Mouse (Mus musculus) left cerebral cortex, adult 9 months (tissue): ENCODE data around the gene Btrc.

Experiments
- DNase-seq, 2 experiments: peaks; one replicate each; pipeline ENCODE4 v3.0.0; 2022; ENCODE audit warnings: low spot score in 2 of 2

Gene Btrc

GRCm38 (mm10) chr19:45428146-45428545 lies 64.6 kb downstream of the Btrc start:
- no peak for DNase-seq

GRCm38 (mm10) chr19:45430971-45431633 lies 67.6 kb downstream of the Btrc start:
- no peak for DNase-seq

- peak; percentile 45 to 79 for DNase-seq
Observed at GRCm38 (mm10) chr19:45432351-45432750, 68.8 kb downstream of the Btrc start.

DNA sequence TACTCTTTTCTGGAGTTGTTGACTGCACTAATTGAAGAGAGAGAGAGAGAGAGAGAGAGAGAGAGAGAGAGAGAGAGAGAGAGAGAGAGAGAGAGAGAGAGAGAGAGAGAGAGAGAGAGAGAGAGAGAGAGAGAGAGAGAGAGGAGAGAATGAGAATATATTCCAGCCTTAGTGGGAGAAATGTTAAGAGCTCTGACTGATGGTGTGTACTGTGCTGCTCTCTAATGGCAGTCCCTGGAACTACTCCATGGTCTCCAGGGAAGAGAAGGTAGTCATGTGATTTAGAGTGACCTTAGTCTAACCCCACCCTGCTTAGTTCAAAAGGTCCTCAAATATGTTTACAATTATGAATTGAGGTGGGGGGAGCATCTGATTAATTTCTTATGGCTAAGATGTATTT lies 72.5 kb downstream of the Btrc start:
- DNase-seq, result peak; percentile 56 to 81

- no peak for DNase-seq
Observed at GRCm38 (mm10) chr19:45437175-45437574, 73.6 kb downstream of the Btrc start.

DNA sequence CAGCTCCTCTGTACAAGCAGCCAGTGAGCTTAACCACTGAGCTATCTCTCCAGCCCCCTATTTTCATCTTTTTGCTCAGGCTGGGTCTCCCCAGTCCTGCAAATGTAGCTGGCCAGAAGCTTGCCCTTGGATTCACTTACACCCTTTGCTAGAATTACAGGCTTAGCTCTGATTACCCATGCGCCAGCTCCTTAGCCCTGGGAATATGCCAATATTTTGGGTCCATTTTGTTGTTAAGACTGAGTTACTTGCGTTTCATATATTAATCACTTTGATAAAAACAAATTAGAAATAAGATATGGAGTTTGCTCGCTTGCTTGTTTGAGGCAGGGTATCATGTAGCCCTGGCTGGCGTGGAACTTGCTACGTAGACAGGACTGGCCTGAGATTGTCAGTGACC lies 74.7 kb downstream of the Btrc start:
- DNase-seq, result no peak

DNA sequence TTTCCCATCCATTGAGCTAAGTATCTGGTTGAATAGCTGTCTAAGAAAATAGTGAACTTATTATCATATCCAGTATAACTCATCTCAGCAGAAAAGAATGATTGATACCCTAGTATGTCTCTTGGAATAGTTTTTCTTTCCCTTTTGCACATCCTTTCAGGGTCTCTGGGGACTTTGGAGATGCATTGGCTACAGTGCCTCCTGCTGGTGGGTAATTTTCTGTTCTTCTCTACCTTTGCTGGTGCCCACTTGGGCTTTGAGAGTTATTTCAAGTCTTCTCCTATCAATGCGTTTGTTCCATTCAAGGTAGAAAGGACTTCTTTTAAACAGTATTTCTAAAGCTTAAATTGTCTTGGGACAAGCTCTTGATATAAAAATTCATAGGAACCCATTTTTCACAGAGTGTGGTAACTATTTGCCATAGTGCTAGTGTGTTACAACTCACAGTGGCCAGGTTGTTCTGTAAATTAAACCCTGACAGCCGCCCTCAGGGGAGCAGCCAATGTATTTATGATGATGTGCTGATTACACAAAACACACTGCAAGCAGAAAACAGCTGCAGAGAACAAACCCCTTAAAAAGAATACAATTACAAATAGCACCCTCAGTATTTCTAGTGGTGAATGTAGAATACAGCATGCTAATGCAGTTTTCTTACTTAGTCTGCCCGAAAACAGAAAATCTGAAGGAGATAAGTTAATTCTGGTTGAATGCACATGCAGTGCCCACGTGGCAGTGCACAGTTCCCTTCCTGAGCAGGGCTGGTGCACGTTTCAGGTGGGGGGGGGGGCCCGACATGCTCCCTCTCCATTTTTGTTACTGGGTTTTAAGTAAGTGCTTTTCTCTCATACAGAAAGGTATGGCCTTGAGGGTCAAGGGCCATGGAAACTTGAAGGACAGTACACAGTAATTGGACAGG lies 75.7 kb downstream of the Btrc start:
- DNase-seq, result no peak

GRCm38 (mm10) chr19:45440554-45441175 lies 77.1 kb downstream of the Btrc start:
- no peak for DNase-seq

DNA sequence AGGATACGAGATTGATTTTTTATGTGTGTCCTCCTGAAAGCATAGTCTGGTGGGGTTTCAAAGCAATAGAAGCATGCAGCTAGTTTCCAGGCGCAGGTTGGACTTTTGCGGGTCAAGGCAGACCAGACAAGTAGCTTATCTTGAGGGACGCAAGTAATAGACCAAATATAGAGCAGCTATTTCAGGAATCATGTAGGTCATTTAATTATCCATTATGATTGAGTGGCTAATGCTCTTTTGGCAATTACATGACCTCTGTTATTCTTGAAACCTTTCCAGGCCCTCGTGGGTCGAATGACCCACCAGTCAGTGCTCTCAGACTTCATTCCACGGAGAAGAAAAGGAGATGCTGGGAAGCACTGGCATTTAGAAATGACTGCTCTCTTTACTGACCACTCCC lies 78.2 kb downstream of the Btrc start:
- no peak for DNase-seq

- no peak for DNase-seq
Observed at GRCm38 (mm10) chr19:45445253-45445933, 81.9 kb downstream of the Btrc start.

- DNase-seq, result no peak
Observed at GRCm38 (mm10) chr19:45446631-45447030, 83.1 kb downstream of the Btrc start.

DNA sequence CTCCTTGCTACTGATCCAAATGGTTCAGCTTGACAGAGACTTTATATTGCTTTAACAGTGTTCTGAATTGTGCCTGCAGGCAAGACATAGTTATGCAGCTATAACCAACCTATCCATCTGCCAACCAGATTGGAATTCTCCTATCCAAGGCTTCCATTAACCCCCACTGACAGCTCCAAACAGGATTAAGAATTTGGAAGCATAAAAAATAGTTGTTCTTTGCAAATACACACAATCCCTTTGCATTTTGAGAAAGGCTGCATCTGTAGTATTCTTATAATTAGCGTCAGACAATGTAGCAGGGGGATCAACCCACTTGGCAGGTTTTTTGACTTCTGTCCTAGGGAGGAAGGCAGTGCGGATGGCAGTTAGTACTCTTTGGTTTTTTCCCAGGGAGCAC lies 83.7 kb downstream of the Btrc start:
- DNase-seq, result no peak

GRCm38 (mm10) chr19:45447886-45448285 lies 84.4 kb downstream of the Btrc start:
- no peak for DNase-seq

DNA sequence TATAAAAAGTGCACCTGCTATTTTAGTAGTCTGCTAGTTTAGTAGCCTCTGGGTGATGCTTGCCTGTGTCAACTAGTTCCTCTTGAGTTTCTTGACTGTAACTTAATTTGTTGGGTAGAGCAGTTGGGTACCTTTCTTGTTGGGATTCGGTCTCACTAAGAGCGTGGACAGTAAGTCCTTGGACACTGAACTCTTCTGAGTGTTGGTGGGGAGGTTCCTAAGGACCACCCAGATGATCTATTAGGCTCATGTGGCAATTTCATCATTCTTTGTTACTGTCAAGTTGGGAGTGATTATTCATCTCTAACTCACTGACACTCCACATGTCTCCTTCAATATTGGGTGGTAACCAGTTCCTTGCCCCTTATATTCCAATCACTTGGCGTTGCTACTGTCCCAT lies 90.9 kb downstream of the Btrc start:
- DNase-seq, result no peak

DNA sequence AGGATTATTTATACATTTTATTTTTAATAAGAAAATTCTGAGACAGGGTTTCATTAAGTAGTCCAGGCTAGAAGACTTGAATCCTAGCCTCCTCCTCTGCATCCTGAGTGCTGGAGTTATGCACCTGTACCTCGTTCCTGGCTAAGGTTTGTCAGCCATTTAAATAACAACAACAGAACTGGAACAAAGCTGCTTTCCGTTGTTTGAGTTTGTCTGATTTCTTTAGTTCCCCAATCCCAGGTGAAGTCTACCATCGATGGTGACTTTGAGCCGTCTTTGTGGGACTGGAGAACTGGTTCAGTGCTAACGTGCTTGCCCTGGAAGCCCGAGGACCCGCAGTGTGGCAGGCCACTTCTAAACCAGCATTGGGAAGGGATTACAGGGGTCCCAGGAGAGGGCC lies 93.4 kb downstream of the Btrc start:
- DNase-seq, result no peak

GRCm38 (mm10) chr19:45458702-45459101 lies 95.2 kb downstream of the Btrc start:
- DNase-seq, result no peak

DNA sequence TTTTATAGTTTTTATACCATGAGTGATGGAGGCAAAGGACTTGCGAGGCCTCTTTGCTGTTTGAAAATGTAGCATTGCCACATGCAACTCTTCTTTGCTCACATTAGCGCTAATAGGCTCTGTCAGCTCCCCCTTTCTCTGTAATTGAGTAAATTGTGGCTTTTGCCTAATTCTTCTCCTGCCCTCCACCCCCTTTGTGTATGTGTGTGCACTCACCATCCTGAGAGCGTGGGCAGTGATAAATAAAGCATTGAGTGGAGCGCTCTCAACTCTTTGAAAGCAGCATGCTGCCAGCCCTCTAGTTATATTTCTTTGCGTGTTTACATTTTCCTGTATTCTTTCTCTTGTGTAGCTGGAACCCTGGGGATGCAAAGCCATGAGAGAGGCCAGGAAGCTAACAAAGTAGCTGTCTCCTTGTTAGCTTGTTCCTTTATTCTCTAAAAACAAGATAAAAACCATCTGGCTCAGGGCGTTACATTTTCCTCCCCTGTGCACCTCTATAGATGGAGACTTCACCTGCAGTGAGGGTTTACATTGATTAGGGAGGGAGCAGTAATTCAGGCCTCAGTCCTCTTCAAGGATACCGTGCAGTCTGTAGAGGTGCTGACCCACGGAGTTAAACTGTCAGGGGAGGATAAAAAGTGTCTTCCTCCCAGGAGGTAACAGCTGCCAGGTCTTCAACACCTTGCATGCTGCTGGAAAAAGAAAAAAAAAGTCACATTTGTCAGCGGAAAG lies 96.6 kb downstream of the Btrc start:
- no peak for DNase-seq

DNA sequence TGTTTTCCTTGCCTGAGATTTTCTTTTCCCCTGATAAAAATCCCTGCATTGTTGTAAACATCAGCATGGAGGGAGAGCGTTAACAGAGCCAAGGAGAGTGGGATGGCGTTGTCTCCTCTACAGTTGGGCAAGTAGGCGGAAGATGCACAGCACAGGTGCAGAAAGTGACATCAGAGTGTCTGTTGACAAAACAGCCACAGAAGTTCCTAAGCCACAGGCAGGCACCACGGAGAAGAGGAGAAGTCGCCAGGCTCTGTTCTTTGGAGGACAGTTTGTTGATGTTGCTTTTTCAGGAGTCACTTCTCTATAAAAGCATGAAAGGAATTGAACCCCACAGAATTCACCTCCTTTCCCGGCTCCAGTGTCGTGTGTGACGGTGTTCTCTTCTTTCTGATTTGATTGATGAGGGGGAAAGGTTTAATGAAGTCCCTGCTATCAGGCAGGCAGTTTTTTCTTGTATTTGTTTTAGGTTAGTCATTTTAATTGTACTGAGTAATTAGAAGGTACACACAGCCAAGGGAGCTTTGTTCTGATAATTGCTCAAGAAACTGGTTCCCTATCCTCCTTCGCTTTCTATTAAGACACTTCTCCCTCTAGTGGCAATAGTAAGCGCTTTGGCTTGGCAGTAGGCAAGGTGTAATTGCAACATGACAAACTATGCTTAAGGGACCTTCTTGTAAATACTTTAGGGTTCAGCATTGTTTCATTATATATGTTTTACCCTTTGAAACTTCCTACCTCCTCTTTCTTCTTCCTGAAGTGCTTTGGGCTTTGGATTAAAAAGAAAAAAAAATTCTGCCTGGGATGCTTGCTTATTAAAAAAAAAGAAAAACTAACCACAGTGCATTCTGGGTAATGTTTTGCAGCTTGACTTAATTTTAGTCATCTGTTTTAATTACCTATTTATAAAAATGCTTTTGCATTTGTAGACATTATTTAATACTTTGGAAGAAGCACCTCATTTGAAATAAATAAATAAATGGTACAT lies 97.5 kb downstream of the Btrc start:
- peak in 1 of 2 experiments; percentile 39 for DNase-seq

DNA sequence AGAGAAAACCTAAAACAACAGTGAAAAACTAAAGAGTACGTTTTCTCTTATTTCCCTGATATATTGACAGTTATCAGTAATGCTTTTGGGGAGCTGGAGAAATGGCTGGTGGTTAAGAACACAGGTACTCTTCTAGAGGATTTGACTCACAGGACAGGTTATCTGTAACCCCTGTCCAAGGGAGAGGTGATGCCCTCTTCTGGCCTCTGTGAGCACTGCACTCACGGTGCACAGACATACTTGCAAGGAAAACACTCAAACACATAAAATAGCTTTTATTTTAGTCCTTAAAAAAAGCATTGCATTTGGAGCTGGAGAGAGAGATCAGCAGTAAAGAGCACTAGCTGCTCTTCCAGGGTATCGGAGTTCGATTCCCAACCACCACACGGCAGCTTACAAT lies 106.2 kb downstream of the Btrc start:
- no peak for DNase-seq
